Mouse (Mus musculus) central nervous system, embryonic 14 days (tissue): ENCODE results near the gene Slamf6. TPM values are rescaled to one million over a fixed set of nuclear protein-coding genes. Genes with fewer than 3 reads are reported as not detected.

Experiments used
- polyA plus RNA-seq: library from polyadenylated mRNA; depleted of rRNA; stranded (reverse); fragments of >200 nt; gene quantifications from 2 replicates; pipeline ENCODE4 v1.2.3, GENCODE M21; 2012; rRNA removed

Gene Slamf6
- polyA plus RNA-seq = 0.11 and 0.12 TPM in 2 replicates

DNA sequence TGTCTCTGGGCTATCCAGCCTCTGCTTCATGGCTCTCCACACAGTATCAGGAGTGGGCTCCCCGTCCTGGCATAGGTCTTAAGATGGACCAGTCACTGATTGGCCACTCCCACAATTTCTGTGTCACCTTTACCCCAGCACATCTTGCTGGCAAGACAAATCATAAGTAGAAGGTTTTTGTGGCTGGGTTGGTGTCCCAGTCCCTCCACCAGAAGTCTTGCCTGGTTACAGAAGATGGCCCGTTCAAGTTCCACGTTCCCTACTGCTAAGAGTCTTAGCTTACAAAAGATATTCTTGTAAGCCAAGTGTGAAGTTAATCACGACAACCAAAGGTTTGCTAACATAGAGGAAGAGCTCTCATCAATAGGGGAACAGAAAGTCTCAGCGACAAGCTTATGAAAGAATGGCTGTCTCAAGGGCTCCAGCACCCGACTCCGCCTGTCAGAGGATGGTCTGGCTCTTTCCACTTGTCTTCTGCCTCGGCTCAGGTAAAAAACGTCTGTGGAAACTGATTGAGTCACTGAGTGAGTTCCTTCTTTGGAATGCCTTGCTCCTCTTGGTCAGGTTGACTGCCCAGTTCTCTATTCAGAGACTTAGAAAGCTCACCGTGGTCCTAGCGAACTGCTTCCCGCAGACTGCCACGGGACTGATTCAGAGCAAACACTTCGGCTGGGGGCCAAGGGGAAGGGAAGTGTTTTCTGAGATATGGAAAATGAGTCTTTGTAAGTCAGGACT is at the start of gene Slamf6:
Gene Slamf6, plus strand, starts transcription at position 211 of the 735 bp plus-strand sequence.

DNA sequence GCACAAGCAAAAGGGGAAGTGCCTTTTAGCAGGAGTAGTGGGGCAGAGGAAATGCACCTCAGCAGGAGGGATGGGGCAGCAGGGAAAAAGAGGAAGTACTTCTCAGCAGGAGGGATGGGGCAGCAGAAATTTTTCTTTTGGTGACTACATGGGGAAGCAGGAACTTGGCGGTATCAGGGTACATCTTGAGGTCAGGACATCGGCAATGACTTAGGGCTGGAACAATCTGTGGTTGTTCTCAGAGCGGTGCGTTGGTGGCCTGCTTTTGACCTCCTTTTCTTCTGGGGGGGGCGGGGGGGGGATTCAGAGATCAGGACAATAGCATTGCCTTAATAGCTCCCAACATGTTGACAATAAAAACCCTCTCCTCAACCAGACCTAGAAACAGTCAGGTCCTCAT is 22.0 kb upstream of the Slamf6 start, which contains the start of gene Gm10521:
Gene Gm10521, plus strand, starts transcription at position 301 of the 400 bp plus-strand sequence.

Other genes starting within 250 kb of the Slamf6 start
- gene Cd48, start 235.5 kb upstream of the Slamf6 start, polyA plus RNA-seq = 0.90 and 1.3 TPM in 2 replicates
- gene Slamf1, start 150.4 kb upstream of the Slamf6 start, polyA plus RNA-seq = 0.10 and 0.20 TPM in 2 replicates
- gene Cd84, start 77.8 kb upstream of the Slamf6 start, polyA plus RNA-seq = 1.0 and 1.4 TPM in 2 replicates
- gene Gm10521, start 21.9 kb upstream of the Slamf6 start, polyA plus RNA-seq = 0.06 TPM in 2 replicates
- gene Vangl2, start 110.9 kb downstream of the Slamf6 start, polyA plus RNA-seq = 72.0 and 73.5 TPM in 2 replicates
- 18.0 and 23.1 TPM in 2 replicates for gene Nhlh1, start 140.1 kb downstream of the Slamf6 start, polyA plus RNA-seq
- 140 and 160 TPM in 2 replicates for gene Copa, start 165.0 kb downstream of the Slamf6 start, polyA plus RNA-seq
- gene Ncstn, start 165.3 kb downstream of the Slamf6 start, polyA plus RNA-seq = 130 and 138 TPM in 2 replicates
- gene Pex19, start 209.2 kb downstream of the Slamf6 start, polyA plus RNA-seq = 97.5 and 107 TPM in 2 replicates
- gene Dcaf8, start 230.6 kb downstream of the Slamf6 start, polyA plus RNA-seq = 87.9 and 89.8 TPM in 2 replicates